Mouse (Mus musculus) spleen, adult 2 months (tissue): ENCODE results near the gene Lyzl4. TPM values are rescaled to one million over a fixed set of nuclear protein-coding genes. Genes with fewer than 3 reads are reported as not detected.

Experiments used
- DNase-seq, 2 experiments: peaks; one replicate each; pipeline versions ENCODE4 v3.0.0 to v3.0.0-alpha.2; 2012 to 2021; ENCODE audit warnings: low spot score in 2 of 2, low read depth in 1 of 2
- H3K27ac ChIP-seq: fragments of 200-500 bp; 2 replicates; pipeline ENCODE4 v1.5.1; 2012; ENCODE audit warnings: low read length, inconsistent platforms; ENCODE audit not compliant: insufficient read depth
- H3K27me3 ChIP-seq: fragments of 200-500 bp; 2 replicates; pipeline ENCODE4 v1.6.1; 2012; ENCODE audit warnings: mild to moderate bottlenecking, moderate library complexity, low read length, inconsistent platforms; ENCODE audit not compliant: control insufficient read depth, insufficient read depth
- H3K36me3 ChIP-seq: fragments of 200-500 bp; 2 replicates; pipeline ENCODE4 v1.6.1; 2012; ENCODE audit warnings: mild to moderate bottlenecking, low read length, inconsistent platforms; ENCODE audit not compliant: control insufficient read depth, insufficient read depth
- H3K4me1 ChIP-seq: fragments of 200-500 bp; 2 replicates; pipeline ENCODE4 v1.6.1; 2011; ENCODE audit warnings: inconsistent platforms; ENCODE audit not compliant: control insufficient read depth, insufficient read depth, insufficient read length
- H3K4me3 ChIP-seq: fragments of 200-500 bp; 2 replicates; pipeline ENCODE4 v1.5.1; 2011; ENCODE audit warnings: mild to moderate bottlenecking, inconsistent platforms; ENCODE audit not compliant: insufficient read depth, insufficient read length; ENCODE audit errors: extremely low read depth
- CTCF ChIP-seq: fragments of 200-500 bp; IDR thresholded peaks from 2 replicates; pipeline ENCODE4 v1.5.1; 2011; ENCODE audit warnings: mild to moderate bottlenecking, inconsistent platforms; ENCODE audit not compliant: insufficient read depth, insufficient read length, insufficient replicate concordance; ENCODE audit errors: extremely low read depth
- POLR2A ChIP-seq: fragments of 200-500 bp; IDR thresholded peaks from 2 replicates; pipeline ENCODE4 v1.6.1; 2011; ENCODE audit warnings: low read depth, low read length, inconsistent platforms
- WGBS: fragments of 180-500 bp; shearing (Covaris S2); methylation state at CpG from one replicate; pipeline ENCODE4 v1.1.7; 2018; 5-methylcytosine and 5-hydroxymethylcytosine counted together
- polyA plus RNA-seq: library from polyadenylated mRNA; depleted of rRNA; stranded (reverse); fragments of >200 nt; gene quantifications from 2 replicates; pipeline ENCODE4 v1.2.3, GENCODE M21; 2012; rRNA removed

Gene Lyzl4
- polyA plus RNA-seq, 1 experiment, result 0.11 TPM

DNA sequence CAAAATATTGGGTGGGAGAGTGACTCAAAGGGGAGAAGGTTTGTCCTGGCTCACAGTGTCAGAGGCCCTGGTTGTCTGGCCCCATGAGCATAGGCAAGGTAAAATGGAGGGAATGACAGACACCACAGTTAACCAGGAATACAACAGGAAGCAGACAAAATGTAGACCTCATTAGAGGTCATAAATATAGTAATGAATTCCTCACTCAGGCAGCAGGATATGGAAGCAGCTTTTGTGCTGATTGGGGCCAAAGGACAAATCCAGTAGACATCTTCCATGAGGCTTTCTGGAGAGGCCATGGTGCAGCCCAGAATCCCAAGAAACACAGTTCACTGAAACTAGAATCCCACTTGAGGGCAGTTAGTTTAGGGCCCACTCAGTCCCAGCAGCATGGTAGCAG lies 92.5 kb downstream of the Lyzl4 start:
- TF ChIP-seq POLR2A (no peak), CTCF (no peak)
- DNase-seq, result no peak
- Histone ChIP-seq H3K27me3 (no peaks in the 10 kb centered on the region), H3K36me3 (no peaks in the 10 kb centered on the region), H3K27ac (no peak overlapping the region), H3K4me3 (no peak overlapping the region), H3K4me1 (no peaks in the 10 kb centered on the region)

DNA sequence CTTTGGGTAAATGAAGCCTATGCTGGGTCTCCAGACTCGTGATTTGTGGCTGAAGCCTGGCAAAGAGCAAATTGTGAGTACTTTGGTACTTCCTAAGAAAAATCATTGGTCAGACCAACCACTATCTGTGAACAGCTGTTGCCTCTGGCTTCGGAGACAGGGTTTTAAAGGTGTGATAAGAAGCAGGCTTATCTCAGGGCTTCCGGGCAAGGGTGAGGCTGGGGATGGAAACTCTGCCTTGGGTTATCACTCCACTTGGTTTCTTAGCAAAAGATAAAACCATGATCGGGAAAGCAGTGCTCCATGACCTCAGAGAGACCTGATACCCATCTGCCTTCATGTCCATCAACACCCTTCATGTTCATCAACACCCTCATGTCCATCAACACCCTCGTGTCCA lies 92.9 kb downstream of the Lyzl4 start:
- DNase-seq, result no peak
- Histone ChIP-seq H3K4me3 (no peak overlapping the region), H3K27me3 (no peaks in the 10 kb centered on the region), H3K27ac (no peak overlapping the region), H3K36me3 (no peaks in the 10 kb centered on the region), H3K4me1 (no peaks in the 10 kb centered on the region)
- 64% methylated on average over 5 of the region's 5 CpGs for WGBS
- no peak for TF ChIP-seq POLR2A

DNA sequence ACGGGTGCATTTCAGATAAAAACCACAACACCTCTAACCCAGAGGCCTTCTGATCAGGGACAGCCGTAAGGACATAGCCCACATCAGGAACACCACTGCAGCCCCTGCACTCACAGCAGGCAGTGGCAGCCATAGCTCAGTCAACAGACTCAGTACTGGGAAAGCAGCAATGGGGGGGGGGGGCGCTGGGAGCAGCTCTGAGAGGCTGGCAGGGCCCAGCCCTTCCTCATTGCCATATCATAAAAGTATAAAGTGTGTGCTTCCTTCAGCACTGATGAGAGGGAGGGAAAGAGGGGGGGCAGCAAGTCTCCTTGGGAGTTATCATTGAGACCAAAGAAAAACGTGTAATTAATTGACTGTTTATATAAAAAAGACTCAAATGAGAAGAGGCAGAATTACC lies 94.5 kb downstream of the Lyzl4 start:
- no peak for DNase-seq

DNA sequence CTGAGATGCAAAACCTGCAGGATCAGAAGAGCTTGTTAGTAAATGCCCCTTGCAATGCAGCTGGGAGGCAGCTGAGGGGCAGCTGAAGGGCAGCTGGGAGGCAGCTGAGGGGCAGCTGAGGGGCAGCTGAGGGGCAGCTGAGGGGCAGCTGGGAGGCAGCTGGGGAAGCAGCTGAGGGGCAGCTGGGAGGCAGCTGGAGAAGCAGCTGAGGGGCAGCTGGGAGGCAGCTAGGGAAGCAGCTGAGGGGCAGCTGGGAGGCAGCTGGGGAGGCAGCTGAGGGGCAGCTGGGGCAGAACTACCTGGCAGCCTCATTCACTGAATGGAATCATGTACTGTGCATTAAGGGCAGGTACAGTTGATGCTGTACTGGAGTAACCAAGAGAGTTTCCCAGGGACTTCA lies 100.4 kb downstream of the Lyzl4 start:
- TF ChIP-seq CTCF (no peak), POLR2A (no peak)
- Histone ChIP-seq H3K36me3 (no peaks in the 10 kb centered on the region), H3K4me1 (no peaks in the 10 kb centered on the region), H3K27ac (no peak overlapping the region), H3K27me3 (no peaks in the 10 kb centered on the region), H3K4me3 (no peak overlapping the region)
- no peak for DNase-seq

More for the DNA sequence above, 94.5 kb downstream of the Lyzl4 start:
- Histone ChIP-seq H3K4me1 (no peaks in the 10 kb centered on the region), H3K4me3 (no peak overlapping the region), H3K36me3 (no peaks in the 10 kb centered on the region), H3K27ac (no peak overlapping the region), H3K27me3 (no peaks in the 10 kb centered on the region)
- 65% methylated on average over 4 of the region's 4 CpGs for WGBS
- TF ChIP-seq CTCF (no peak), POLR2A (no peak)

DNA sequence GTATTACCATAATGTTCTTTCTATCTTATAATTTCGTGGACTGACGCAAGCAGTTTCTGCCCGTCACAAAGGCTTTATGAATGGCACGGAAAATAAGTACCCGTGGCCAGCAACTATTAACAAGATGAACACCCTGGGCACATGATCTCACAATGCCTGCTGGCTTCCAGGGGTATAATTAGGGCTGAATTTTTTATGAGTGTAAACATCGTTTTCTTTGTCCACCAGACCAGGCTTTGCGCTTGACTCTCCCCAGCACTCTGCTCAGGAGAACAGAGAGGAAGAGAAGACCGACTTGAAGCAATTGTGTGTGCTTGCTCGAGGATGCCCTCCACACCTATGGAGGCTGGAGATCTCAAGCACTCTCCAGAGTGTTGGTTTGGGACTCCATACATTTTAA lies 109.3 kb downstream of the Lyzl4 start:
- no peak overlapping the region for H3K4me3 ChIP-seq
- H3K36me3 ChIP-seq, result no peaks in the 10 kb centered on the region
- TF ChIP-seq POLR2A (no peak), CTCF (no peak)
- no peaks in the 10 kb centered on the region for H3K4me1 ChIP-seq
- 88% methylated on average over 9 of the region's 9 CpGs for WGBS
- no peaks in the 10 kb centered on the region for H3K27me3 ChIP-seq
- no peak for DNase-seq
- no peak overlapping the region for H3K27ac ChIP-seq

DNA sequence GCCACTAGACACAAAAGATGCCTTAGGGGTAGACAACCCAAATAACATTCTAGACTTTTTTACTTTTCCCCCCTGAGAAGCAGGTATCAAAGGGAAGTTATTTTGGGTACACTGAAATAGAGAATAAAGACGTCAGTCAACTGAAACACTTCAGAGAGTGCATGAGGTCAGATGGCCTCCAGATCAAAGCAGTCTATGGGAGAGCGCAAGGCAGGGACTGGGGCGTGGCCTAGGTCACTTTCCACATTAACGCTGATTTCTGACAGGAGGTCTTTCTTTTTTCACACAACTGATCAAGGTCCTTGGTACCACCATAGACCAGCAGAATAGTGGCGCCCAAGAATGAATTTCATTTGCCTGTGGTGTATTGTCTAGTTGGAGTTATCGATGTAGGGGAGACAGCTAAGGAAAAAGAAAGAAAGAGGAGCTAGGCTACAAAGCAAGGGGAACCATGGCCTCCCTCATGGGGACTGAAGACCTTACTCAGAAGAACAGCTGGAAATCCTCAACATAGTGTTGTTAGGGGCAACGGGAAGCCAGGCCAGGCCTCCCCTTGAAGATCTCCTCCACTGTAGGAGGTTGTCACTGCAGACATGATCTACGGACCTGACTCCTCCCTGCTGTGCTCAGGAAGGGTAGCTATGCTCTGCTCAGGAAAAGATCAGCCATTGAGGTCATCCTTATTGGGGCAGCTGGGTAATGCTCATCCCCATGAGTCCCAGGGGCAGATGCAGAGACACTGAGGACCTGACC lies 113.1 kb downstream of the Lyzl4 start:
- Histone ChIP-seq H3K4me3 (no peak overlapping the region), H3K36me3 (no peaks in the 10 kb centered on the region), H3K27me3 (no peaks in the 10 kb centered on the region), H3K4me1 (no peaks in the 10 kb centered on the region), H3K27ac (no peak overlapping the region)
- DNase-seq, result no peak
- TF ChIP-seq POLR2A (no peak), CTCF (no peak)
- WGBS, result 74% methylated on average over 8 of the region's 8 CpGs

Other genes with a start within 250 kb of the Lyzl4 start
- gene Cck, start 146.4 kb downstream of the Lyzl4 start, polyA plus RNA-seq, result not detected in 2 replicates
- gene Vipr1, start 620 bp upstream of the Lyzl4 start, polyA plus RNA-seq, result 7.2 and 8.0 TPM in 2 replicates
- 10.0 and 12.0 TPM in 2 replicates for gene Sec22c, start 63.4 kb upstream of the Lyzl4 start, polyA plus RNA-seq
- 5.8 and 10.4 TPM in 2 replicates for gene Ss18l2, start 68.2 kb upstream of the Lyzl4 start, polyA plus RNA-seq
- gene Nktr, start 77.1 kb upstream of the Lyzl4 start, polyA plus RNA-seq, result 36.6 and 38.7 TPM in 2 replicates
- 3.7 and 4.7 TPM in 2 replicates for gene Zfp651, start 117.2 kb upstream of the Lyzl4 start, polyA plus RNA-seq
- gene Klhl40, start 135.5 kb upstream of the Lyzl4 start, polyA plus RNA-seq, result not detected in 2 replicates
- 0.19 TPM in 1 of 2 replicates, not detected in the other for gene Hhatl, start 150.4 kb upstream of the Lyzl4 start, polyA plus RNA-seq
- gene Ccdc13, start 197.4 kb upstream of the Lyzl4 start, polyA plus RNA-seq, result not detected in 2 replicates
- gene Higd1a, start 216.3 kb upstream of the Lyzl4 start, polyA plus RNA-seq, result 3.4 and 4.1 TPM in 2 replicates